Mouse (Mus musculus): ENCODE measurements around the gene Ppat. TPM values are rescaled to one million over a fixed set of nuclear protein-coding genes. Genes with fewer than 3 reads are reported as not detected.

Gene Ppat
- total RNA-seq, 1 experiment = 90.3 TPM

DNA sequence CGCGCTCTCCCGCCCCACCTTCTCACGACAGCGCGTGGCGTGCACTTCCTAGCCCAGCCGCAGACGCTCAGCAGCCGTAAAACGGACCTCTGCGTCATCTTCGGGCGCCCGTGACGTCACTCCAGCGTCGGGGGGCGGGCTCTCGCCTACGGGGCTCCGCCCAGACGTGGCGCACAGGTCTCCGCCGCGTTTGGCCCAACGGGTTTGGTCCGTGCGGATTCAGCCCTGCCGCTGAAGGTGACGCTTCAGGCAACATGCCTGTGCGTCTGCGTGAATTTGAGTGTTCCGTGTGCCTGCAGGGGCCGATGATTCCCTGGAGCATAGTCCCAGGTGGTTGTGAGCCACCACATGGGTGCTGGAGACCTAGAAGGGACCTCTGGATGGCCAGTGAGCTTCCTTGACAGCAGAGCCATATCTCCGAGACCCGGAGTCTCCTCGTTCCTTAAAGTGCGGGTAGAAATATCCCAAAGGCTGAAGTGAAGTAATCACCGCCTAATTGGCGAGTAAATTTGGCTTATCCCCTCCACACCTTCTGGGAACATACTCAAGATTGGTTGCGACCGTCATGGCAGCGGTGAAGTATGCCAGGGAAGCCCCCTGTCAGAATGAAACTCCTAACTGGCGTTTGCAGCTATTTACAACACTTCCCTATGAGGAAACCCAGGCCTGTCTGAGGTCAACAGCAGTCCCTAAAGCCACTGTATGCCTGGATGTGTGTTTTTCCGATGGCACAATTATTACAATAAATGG lies 45.8 kb downstream of the Ppat start, which contains the start of gene Aasdh:
Gene Aasdh (minus strand): TSS at position 110 of the 750 bp plus-strand sequence.
- no peaks in the 10 kb centered on the region for H3K9me3 ChIP-seq (ENCODE audit: control insufficient read depth, insufficient read depth, low read depth, low read length)
- peak; percentile 86 for TF ChIP-seq HCFC1 (IDR thresholded peaks at IDR 0.05; ENCODE audit: borderline replicate concordance, insufficient read depth, low read length)
- no peak for TF ChIP-seq CHD2 (IDR thresholded peaks at IDR 0.05; ENCODE audit: low read depth, low read length)
- peaks cover 2 to 4% of the 10 kb centered on the region in 2 experiments; a peak in 1 of 4 replicates for H3K4me1 ChIP-seq (ENCODE audit: control insufficient read depth in 2 of 2, insufficient read depth in 2 of 2, low read length in 2 of 2, poor library complexity in 1 of 2)
- no peaks in the 10 kb centered on the region; the same call in 1 of the 2 replicates for H3K36me3 ChIP-seq (ENCODE audit: control insufficient read depth, insufficient read depth, low read length, poor library complexity, severe bottlenecking)
- peak; percentile 90 for DNase-seq (ENCODE audit: low read depth, low spot score)
- H3K27ac ChIP-seq (ENCODE audit: insufficient read depth, low read depth, low read length, poor library complexity, severe bottlenecking) = peak within 1 kb of the TSS; percentile 67
- H3K9ac ChIP-seq (ENCODE audit: insufficient read depth, low read depth, low read length, poor library complexity, severe bottlenecking) = peak within 1 kb of the TSS; percentile 94
- in situ Hi-C loops (cut with MboI; ENCODE audit: low sequenced_read_pairs in 2 of 2, unreplicated experiment in 2 of 2) = no loop called here
- peak within 1 kb of the TSS; percentile 79 to 85 for H3K4me3 ChIP-seq (ENCODE audit: insufficient read depth in 1 of 2, low read depth in 1 of 2, low read length in 2 of 2, poor library complexity in 1 of 2, severe bottlenecking in 1 of 2)

DNA sequence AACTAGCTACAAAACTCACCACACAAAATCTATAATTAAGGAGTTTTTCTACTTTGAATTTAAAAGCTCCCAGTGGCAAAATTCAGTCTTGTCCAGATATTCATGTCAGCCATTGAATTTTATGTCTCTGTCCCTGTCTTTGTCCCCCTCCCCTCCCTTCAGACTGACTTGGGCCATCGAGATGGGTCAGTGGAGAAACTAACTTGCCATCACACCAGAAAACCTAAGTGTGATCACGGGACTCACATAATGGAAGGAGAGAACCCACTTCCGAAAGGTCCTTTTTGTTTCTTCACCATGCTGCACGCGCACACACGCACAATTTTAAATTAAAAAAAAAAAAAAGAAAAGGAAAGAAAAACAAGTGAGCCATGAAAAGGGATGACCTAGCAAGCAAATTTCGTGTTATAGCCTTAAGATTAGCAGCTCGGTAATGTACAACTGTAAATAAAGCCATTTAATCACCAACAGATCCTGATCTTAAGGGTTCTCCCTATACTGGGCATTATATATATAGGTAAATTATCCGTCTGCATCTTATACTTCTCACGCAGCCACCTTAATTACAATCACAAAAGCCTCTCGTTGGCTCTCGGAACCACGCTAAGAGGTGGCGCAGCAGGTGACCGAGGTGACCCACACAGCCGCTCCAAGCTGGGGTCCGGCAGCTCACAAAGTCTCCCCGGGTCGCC lies 46.5 kb downstream of the Ppat start:
- H3K27ac ChIP-seq (ENCODE audit: insufficient read depth, low read depth, low read length, poor library complexity, severe bottlenecking) = peak overlapping the region; percentile 59; the same call in 1 of the 2 replicates
- DNase-seq (ENCODE audit: low read depth, low spot score) = no peak
- in situ Hi-C loops (cut with MboI; ENCODE audit: low sequenced_read_pairs in 2 of 2, unreplicated experiment in 2 of 2) = no loop called here
- TF ChIP-seq HCFC1 (IDR thresholded peaks at IDR 0.05; ENCODE audit: borderline replicate concordance, insufficient read depth, low read length) = no peak
- TF ChIP-seq MAFK (IDR thresholded peaks at IDR 0.05; ENCODE audit: insufficient read depth, low read depth, low read length) = no peak
- peaks cover under 1 to 3% of the 10 kb centered on the region in 2 experiments; a peak in 1 of 4 replicates for H3K4me1 ChIP-seq (ENCODE audit: control insufficient read depth in 2 of 2, insufficient read depth in 2 of 2, low read length in 2 of 2, poor library complexity in 1 of 2)
- no peaks in the 10 kb centered on the region for H3K9me3 ChIP-seq (ENCODE audit: control insufficient read depth, insufficient read depth, low read depth, low read length)
- H3K4me3 ChIP-seq (ENCODE audit: insufficient read depth in 1 of 2, low read depth in 1 of 2, low read length in 2 of 2, poor library complexity in 1 of 2, severe bottlenecking in 1 of 2) = peak overlapping the region; percentile 79 to 85
- H3K36me3 ChIP-seq (ENCODE audit: control insufficient read depth, insufficient read depth, low read length, poor library complexity, severe bottlenecking) = no peaks in the 10 kb centered on the region; the same call in 1 of the 2 replicates
- peak overlapping the region; percentile 84 for H3K9ac ChIP-seq (ENCODE audit: insufficient read depth, low read depth, low read length, poor library complexity, severe bottlenecking)

DNA sequence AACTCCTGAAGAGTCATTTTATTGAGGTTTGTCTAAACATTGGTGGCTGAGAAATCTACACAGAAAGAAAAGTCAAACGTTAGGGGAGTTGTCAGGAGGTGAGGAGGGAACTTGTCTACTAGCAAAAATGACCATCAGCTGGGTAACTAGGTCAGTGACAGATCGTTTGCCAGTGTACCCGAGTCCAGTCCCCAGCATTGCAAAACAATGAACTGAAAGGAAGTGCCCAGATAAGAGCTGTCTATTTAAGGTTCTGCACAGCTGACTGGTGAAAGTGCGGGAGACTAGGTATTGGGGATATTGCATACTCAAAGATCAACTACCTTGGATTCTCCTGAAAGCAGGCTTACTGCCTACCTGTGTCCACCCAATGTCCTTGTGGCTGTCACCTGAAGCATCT lies 49.2 kb downstream of the Ppat start:
- no peak for DNase-seq (ENCODE audit: low read depth, low spot score)
- H3K4me3 ChIP-seq (ENCODE audit: insufficient read depth in 1 of 2, low read depth in 1 of 2, low read length in 2 of 2, poor library complexity in 1 of 2, severe bottlenecking in 1 of 2) = no peak overlapping the region
- no peak overlapping the region for H3K9ac ChIP-seq (ENCODE audit: insufficient read depth, low read depth, low read length, poor library complexity, severe bottlenecking)
- TF ChIP-seq ZNF384 (IDR thresholded peaks at IDR 0.05; ENCODE audit: low read depth, low read length) (no peak), HCFC1 (IDR thresholded peaks at IDR 0.05; ENCODE audit: borderline replicate concordance, insufficient read depth, low read length) (no peak), ZC3H11A (IDR thresholded peaks at IDR 0.05; ENCODE audit: borderline replicate concordance, low read depth, low read length) (no peak), CHD2 (IDR thresholded peaks at IDR 0.05; ENCODE audit: low read depth, low read length) (no peak), MAFK (IDR thresholded peaks at IDR 0.05; ENCODE audit: insufficient read depth, low read depth, low read length) (no peak)
- peaks cover 2% of the 10 kb centered on the region for H3K36me3 ChIP-seq (ENCODE audit: control insufficient read depth, insufficient read depth, low read length, poor library complexity, severe bottlenecking)
- in situ Hi-C loops (cut with MboI; ENCODE audit: low sequenced_read_pairs in 2 of 2, unreplicated experiment in 2 of 2) = no loop called here
- no peak overlapping the region for H3K27ac ChIP-seq (ENCODE audit: insufficient read depth, low read depth, low read length, poor library complexity, severe bottlenecking)
- no peaks in the 10 kb centered on the region for H3K9me3 ChIP-seq (ENCODE audit: control insufficient read depth, insufficient read depth, low read depth, low read length)
- H3K4me1 ChIP-seq (ENCODE audit: control insufficient read depth in 2 of 2, insufficient read depth in 2 of 2, low read length in 2 of 2, poor library complexity in 1 of 2) = 0 out of 4 replicates have a peak, but pooled peaks cover 0 to 2% of the 10 kb centered on the region in 2 experiments

DNA sequence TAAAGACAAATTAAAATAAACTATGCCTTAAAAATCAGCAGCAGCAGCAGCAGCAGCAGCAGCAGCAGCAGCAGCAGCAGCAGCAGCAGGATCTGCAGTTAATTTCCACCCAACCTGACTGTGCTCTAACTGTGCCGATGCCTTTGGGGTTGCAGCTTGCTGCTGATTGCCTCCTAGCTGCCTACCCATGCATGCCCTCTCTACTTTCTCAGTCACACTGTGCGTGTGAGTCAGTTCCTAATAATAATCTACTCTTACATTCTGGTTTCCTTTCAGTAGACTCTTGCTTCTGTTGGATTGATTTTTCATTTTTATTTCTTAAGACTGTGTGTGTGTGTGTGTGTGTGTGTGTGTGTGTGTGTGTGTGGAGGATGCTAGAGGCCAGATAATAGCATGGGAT lies 58.3 kb downstream of the Ppat start:
- Histone ChIP-seq H3K4me1 (ENCODE audit: control insufficient read depth in 2 of 2, insufficient read depth in 2 of 2, low read length in 2 of 2, poor library complexity in 1 of 2) (no peaks in the 10 kb centered on the region), H3K27ac (ENCODE audit: insufficient read depth, low read depth, low read length, poor library complexity, severe bottlenecking) (no peak overlapping the region), H3K9me3 (ENCODE audit: control insufficient read depth, insufficient read depth, low read depth, low read length) (no peaks in the 10 kb centered on the region), H3K36me3 (ENCODE audit: control insufficient read depth, insufficient read depth, low read length, poor library complexity, severe bottlenecking) (peaks cover 21% of the 10 kb centered on the region), H3K4me3 (ENCODE audit: insufficient read depth in 1 of 2, low read depth in 1 of 2, low read length in 2 of 2, poor library complexity in 1 of 2, severe bottlenecking in 1 of 2) (no peak overlapping the region), H3K9ac (ENCODE audit: insufficient read depth, low read depth, low read length, poor library complexity, severe bottlenecking) (no peak overlapping the region)
- TF ChIP-seq ZNF384 (IDR thresholded peaks at IDR 0.05; ENCODE audit: low read depth, low read length) (no peak), CHD2 (IDR thresholded peaks at IDR 0.05; ENCODE audit: low read depth, low read length) (no peak), HCFC1 (IDR thresholded peaks at IDR 0.05; ENCODE audit: borderline replicate concordance, insufficient read depth, low read length) (no peak), MAFK (IDR thresholded peaks at IDR 0.05; ENCODE audit: insufficient read depth, low read depth, low read length) (no peak), ZC3H11A (IDR thresholded peaks at IDR 0.05; ENCODE audit: borderline replicate concordance, low read depth, low read length) (no peak)
- no peak for DNase-seq (ENCODE audit: low read depth, low spot score)
- in situ Hi-C loops (cut with MboI; ENCODE audit: low sequenced_read_pairs in 2 of 2, unreplicated experiment in 2 of 2) = no loop called here
